Mouse (Mus musculus): Measurements from ENCODE around the gene Xkr7.

GRCm38 (mm10) chr2:153003681-153004338 lies 27.8 kb upstream of the Xkr7 start:
- TF ChIP-seq CTCF (IDR thresholded peaks at IDR 0.05) (no peak), EP300 (IDR thresholded peaks at IDR 0.05) (no peak)
